Mouse (Mus musculus) erythroblast, embryonic 14.5 days (primary cell): ENCODE results near the gene Gadd45b. TPM values are rescaled to one million over a fixed set of nuclear protein-coding genes. Genes with fewer than 3 reads are reported as not detected.
A peak's percentile ranks its signal among the peaks of the same experiment; 100 is the strongest.

Experiments used
- H3K27me3 ChIP-seq: 2 replicates; pipeline ENCODE4 v1.6.1; 2012; ENCODE audit warnings: inconsistent platforms; ENCODE audit not compliant: control insufficient read depth
- H3K36me3 ChIP-seq: 2 replicates; pipeline ENCODE4 v1.6.1; 2012; ENCODE audit warnings: mild to moderate bottlenecking, inconsistent platforms; ENCODE audit not compliant: control insufficient read depth
- H3K4me1 ChIP-seq: 2 replicates; pipeline ENCODE4 v1.6.1; 2012; ENCODE audit warnings: inconsistent platforms; ENCODE audit not compliant: control insufficient read depth
- H3K4me3 ChIP-seq: replicated peaks from 2 replicates; pipeline ENCODE3; 2012; ENCODE audit warnings: moderate library complexity, mild to moderate bottlenecking, inconsistent platforms
- H3K9me3 ChIP-seq: 2 replicates; pipeline ENCODE4 v1.6.1; 2012; ENCODE audit warnings: low read length, inconsistent platforms, mixed read lengths; ENCODE audit not compliant: control insufficient read depth
- GATA1 ChIP-seq: IDR thresholded peaks from 2 replicates; pipeline ENCODE4 v1.6.1; 2012; ENCODE audit warnings: low read length, inconsistent platforms, mixed read lengths
- TAL1 ChIP-seq: IDR thresholded peaks from 3 replicates; pipeline ENCODE4 v1.6.1; 2012; ENCODE audit warnings: low read length, inconsistent platforms, mixed read lengths
- polyA plus RNA-seq: library from polyadenylated mRNA; stranded (reverse); fragments of >175 nt; gene quantifications from 2 replicates; pipeline ENCODE4 v1.2.3, GENCODE M21; 2012

The Gadd45b gene
- polyA plus RNA-seq, 1 experiment: 0.16 TPM

DNA sequence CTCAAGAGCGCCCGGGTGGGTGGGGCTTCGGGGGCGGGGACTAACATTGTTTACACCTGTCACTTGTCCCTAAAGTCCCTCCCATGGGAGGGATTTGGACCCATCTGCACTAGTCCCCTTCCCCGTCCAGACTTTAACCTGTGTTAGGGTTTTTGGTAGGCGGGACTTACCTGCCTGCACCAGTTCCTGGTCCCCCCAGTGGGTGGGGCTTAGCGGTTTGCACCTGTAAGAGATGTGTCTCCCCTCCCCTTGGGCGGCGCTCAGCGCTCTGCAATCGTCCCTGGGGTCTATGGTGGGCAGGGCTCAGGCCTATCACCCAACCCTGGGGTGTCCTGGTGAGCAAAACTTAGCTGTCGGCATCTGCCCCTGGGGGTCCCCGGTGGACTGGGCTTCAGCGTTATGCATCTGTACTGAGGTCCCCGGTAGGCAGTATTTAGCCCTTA lies 12.5 kb upstream of the Gadd45b start:
- Histone ChIP-seq H3K4me3 (peak overlapping the region; percentile 81), H3K27me3 (peaks cover 40% of the 10 kb centered on the region), H3K4me1 (peaks cover 61% of the 10 kb centered on the region), H3K9me3 (no peaks in the 10 kb centered on the region), H3K36me3 (peaks cover 16% of the 10 kb centered on the region)
- no peak for TF ChIP-seq GATA1
- no peak for TF ChIP-seq TAL1

DNA sequence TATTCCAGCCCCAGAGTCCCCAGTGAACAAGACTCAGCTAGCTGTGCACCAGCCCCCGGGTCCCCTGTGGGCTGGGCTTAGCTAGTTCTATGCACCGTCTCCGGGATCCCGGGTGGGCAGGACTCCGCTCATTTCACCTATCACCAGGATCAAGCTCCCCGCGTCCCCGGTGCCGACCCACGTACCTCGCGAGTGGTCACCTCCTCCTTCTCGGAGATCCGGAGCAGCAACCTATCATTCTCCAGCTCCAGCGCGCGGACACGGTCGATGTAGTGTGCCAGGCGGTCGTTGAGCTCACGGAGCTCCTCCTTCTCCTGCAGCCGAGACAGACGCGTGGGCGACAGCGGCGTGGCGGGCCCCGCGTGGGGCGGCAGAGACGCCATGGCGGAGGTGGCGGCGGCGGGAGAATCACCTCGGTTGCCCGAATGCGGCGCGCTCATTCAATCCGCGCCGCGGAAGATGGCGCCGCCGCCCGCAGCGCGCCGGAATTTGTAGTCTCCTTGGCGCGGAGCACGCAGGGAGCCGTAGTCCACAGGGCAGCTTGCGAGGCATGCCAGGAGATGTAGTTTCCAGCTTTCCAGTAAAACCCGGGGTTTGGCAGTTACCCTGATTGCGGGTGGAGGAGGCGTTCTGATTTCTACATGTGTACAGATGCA lies 12.0 kb upstream of the Gadd45b start, which contains the start of gene Lmnb2:
Lmnb2 (minus strand) TSS at position 467 of the 656 bp plus-strand sequence.
- Histone ChIP-seq H3K9me3 (no peaks in the 10 kb centered on the region), H3K27me3 (peaks cover 42% of the 10 kb centered on the region), H3K36me3 (peaks cover 12% of the 10 kb centered on the region), H3K4me1 (peaks cover 57% of the 10 kb centered on the region), H3K4me3 (peak within 1 kb of the TSS; percentile 81)
- no peak for TF ChIP-seq GATA1
- TF ChIP-seq TAL1: no peak

DNA sequence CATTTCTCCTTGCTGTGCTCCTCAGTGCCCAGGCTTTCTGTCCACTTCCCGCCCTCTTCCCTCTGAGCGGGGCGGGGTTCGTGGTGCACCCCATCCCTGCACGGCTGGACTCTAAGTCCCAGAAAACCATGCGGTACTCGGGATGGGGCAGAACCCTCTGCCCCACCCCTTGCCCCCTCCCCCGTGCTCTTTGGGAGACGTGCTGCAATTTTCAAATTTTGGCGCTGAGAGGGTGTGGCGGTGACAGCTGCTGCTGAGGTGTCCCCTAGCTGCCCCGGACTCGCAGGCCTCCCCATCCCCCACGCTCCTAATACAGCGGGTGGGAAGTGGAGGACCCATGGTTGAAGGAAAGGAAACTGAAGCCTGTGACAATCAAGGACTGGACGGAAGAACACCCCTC lies 8.0 kb upstream of the Gadd45b start:
- H3K27me3 ChIP-seq: peaks cover 44% of the 10 kb centered on the region

DNA sequence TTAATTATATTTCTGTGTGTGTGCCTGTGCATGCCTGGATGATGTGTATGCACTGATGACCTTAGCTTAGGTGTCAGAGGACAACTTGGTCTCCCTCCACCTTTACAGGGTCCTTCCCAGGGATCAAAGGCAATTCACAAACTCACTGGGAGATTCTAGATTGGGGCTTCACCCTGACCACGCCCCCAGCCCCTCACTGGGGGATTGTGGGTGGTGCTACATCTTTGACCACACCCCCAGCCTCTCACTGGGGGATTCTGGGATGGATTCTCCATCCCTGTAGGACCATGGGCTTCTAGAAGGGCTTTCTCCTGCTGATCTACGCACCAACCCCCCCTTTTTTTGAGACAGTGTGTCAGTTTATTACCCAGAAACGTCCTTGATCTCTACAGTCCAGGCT lies 4.4 kb upstream of the Gadd45b start:
- H3K4me1 ChIP-seq: peaks cover 29% of the 10 kb centered on the region
- peaks cover 35% of the 10 kb centered on the region for H3K27me3 ChIP-seq
- H3K36me3 ChIP-seq: no peaks in the 10 kb centered on the region
- peaks cover 4% of the 10 kb centered on the region; the same call in 1 of the 2 replicates for H3K9me3 ChIP-seq
- H3K4me3 ChIP-seq: no peak overlapping the region
- TF ChIP-seq TAL1: no peak
- no peak for TF ChIP-seq GATA1

More for the DNA sequence above, 8.0 kb upstream of the Gadd45b start:
- Histone ChIP-seq H3K36me3 (no peaks in the 10 kb centered on the region), H3K9me3 (no peaks in the 10 kb centered on the region), H3K4me3 (peak overlapping the region; percentile 16), H3K4me1 (peaks cover 26% of the 10 kb centered on the region)
- no peak for TF ChIP-seq GATA1
- TF ChIP-seq TAL1: no peak

DNA sequence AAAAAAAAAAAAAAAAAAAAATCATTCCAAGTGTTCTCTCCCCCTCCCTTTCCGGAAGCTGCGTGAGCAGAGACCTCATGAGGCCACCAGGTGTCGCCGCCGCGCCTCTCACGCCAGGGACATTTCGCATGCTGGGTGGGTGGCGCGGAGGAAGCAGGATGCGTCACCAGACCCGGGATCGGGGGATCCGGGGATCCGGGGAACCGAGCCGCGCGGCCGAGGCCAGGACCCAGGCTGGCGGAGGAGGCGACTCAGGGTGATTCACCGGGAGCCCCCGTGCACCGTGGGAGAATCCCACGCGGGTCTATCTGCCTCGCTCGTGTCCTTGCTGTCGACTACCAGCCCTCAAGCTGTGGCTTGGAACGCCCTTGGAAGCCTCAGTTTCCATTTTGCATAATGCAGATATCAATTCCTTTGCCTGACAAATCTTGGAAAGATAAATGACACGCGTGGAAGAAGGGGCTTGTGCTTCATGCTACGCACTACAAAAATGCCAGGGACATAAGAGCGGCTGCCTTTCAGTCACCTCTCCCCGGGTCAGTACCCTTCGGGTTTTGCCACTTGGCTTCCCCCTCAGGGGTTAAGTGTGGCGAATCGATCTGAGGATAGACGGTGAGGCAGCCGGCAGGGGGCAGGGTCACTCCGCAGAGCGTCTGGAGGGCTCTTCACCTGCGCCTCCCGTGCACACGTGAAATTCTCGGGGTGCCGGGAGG lies 1.1 kb upstream of the Gadd45b start:
- TF ChIP-seq GATA1 (no peak), TAL1 (no peak)
- H3K4me1 ChIP-seq: peaks cover 48% of the 10 kb centered on the region

DNA sequence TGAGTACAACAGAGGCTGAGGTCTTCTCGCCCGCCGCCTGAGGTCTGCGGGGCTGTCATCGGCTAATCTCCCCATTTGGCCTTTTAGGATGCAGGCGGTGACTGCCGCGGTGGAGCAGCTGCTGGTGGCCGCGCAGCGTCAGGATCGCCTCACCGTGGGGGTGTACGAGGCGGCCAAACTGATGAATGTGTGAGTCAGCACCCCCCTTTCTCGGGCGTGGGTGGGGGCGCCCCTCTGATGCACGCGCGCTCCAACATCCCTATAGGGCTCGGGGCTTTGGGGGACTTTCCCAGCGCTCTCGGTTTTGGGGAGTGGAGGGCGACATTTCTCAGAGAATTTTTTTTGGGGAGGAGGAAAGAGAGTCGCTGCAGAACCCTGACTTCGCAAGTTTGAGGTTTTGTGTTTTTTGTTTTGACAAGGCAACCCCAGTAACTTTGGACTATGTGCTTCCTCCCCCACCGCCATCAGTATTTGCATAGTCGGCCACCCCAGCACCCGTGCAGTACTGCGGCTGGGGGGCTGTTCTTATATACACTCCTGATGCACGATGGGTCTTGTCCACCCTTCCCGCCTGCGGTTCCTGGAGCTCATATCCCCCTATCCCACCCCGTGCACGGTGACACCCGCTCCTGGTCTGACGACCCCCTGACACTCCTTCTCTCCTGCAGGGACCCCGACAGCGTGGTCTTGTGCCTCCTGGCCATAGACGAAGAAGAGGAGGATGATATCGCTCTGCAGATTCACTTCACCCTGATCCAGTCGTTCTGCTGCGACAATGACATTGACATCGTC lies 684 bp downstream of the Gadd45b start:
- TF ChIP-seq GATA1 (no peak), TAL1 (no peak)
- Histone ChIP-seq H3K4me1 (peaks cover 47% of the 10 kb centered on the region), H3K36me3 (no peaks in the 10 kb centered on the region), H3K27me3 (peaks cover 71% of the 10 kb centered on the region), H3K9me3 (peaks cover 12% of the 10 kb centered on the region; the same call in 1 of the 2 replicates), H3K4me3 (peak overlapping the region; percentile 59)

More for the DNA sequence above, 1.1 kb upstream of the Gadd45b start:
- Histone ChIP-seq H3K27me3 (peaks cover 53% of the 10 kb centered on the region), H3K36me3 (no peaks in the 10 kb centered on the region), H3K9me3 (peaks cover 12% of the 10 kb centered on the region; the same call in 1 of the 2 replicates), H3K4me3 (peak overlapping the region; percentile 60)

DNA sequence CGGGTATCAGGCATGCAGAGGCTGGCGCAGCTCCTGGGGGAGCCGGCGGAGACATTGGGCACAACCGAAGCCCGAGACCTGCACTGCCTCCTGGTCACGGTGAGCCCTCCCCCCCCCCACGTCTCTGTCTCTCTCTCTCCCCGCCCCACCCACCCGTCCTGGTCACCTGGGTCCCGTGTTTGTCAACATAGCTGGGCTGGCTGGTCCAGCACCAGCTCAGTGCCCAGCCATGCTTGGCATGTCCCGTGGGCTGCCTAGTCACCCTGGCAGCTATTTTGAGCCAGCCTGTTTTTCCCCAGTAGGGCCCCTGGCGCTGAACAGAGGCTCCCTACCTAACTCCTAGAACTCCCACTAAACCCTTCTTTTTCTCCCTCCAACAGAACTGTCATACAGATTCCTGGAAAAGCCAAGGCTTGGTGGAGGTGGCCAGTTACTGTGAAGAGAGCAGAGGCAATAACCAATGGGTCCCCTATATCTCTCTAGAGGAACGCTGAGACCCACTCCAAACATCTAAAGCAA lies 1.3 kb downstream of the Gadd45b start:
- Histone ChIP-seq H3K36me3 (no peaks in the 10 kb centered on the region), H3K4me1 (peaks cover 47% of the 10 kb centered on the region), H3K9me3 (peaks cover 12% of the 10 kb centered on the region; the same call in 1 of the 2 replicates), H3K27me3 (peaks cover 77% of the 10 kb centered on the region), H3K4me3 (no peak overlapping the region)
- TF ChIP-seq GATA1: no peak
- TF ChIP-seq TAL1: no peak

DNA sequence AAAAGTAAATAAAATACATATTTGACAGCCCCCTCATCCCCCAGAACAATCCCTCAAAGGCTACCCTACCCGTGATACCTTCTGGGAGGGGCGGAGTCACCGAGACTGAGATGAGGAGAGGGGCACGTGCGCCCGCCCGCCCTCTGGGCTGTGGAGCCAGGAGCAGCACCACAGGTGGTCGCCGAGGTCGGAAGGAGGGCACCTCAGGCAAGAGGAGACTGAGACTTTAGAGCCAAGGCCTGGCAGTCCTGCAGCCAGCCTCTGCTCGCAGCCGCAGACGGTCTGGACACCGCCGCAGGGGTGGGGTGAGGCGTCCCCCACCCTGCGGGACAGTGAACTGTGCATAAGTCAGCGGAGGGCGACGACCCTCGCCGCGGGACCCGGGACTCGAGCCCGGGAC lies 1.8 kb downstream of the Gadd45b start:
- Histone ChIP-seq H3K27me3 (peaks cover 82% of the 10 kb centered on the region), H3K36me3 (no peaks in the 10 kb centered on the region), H3K4me3 (no peak overlapping the region), H3K9me3 (peaks cover 12% of the 10 kb centered on the region; the same call in 1 of the 2 replicates), H3K4me1 (peaks cover 47% of the 10 kb centered on the region)
- TF ChIP-seq GATA1 (no peak), TAL1 (no peak)

DNA sequence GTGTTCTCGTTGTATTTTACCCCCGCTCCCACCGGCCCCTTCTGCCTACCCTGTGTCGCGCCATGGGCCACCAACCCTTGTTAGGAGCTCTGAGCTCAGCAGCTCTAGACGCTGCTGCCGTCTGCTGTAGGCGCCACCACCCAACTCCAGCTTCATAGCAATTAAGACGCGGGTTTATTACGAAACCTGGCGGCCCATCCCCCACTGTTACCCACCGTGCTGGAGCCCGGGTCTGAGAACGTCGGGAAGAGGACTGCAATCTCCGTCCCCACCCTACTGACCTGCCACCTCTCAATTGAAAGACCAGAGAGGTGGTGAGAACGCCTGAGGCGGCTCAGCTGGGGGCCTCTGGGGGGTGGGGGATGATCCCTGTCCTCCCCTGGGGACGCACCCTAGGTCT lies 2.3 kb downstream of the Gadd45b start:
- TF ChIP-seq TAL1: no peak
- no peak for TF ChIP-seq GATA1
- Histone ChIP-seq H3K4me3 (no peak overlapping the region), H3K9me3 (peaks cover 12% of the 10 kb centered on the region; the same call in 1 of the 2 replicates), H3K36me3 (no peaks in the 10 kb centered on the region), H3K4me1 (peaks cover 47% of the 10 kb centered on the region), H3K27me3 (peaks cover 87% of the 10 kb centered on the region)
